Mouse (Mus musculus) heart, postnatal 0 days (tissue): ENCODE measurements around the gene Spata3.

Source experiments
- CTCF ChIP-seq: IDR thresholded peaks from 2 replicates; pipeline ENCODE4 v1.5.1; 2016; ENCODE audit warnings: antibody characterized with exemption, control low read depth, low read depth
- EP300 ChIP-seq: IDR thresholded peaks from 2 replicates; pipeline ENCODE4 v1.6.1; 2016; ENCODE audit warnings: antibody characterized with exemption, low read depth

DNA sequence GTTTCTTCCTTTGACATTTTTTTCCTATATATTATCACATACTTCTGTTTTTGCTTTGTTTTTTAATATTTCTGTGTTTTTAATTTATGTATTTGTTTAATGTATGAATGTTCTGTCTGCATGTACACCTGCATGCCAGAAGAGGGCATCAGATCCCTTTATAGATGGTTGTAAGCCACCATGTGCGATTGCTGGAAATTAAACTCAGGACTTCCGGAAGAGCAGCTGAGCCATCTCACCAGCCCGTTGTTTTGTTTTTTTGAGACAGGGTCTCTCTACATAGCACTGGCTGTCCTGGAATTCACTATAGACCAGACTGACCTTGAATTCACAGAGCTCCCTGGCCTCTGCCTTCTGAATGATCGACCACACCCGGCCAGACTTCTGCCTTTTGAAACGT, 45.9 kb downstream of the Spata3 start:
- no peak for TF ChIP-seq CTCF
- no peak for TF ChIP-seq EP300
